Mouse (Mus musculus) MEL (cell line): ENCODE measurements around the gene Il16.

ENCODE experiments used
- CTCF ChIP-seq, 3 experiments: IDR thresholded peaks in 2 of 3; conservative IDR thresholded peaks in 1 of 3; 2 replicates each; pipeline ENCODE4 v1.5.1; 2011 to 2012; ENCODE audit warnings: low read length in 3 of 3, low read depth in 2 of 3, mild to moderate bottlenecking in 2 of 3, improper control_type of control experiment in 1 of 3, inconsistent platforms in 1 of 3, mixed read lengths in 1 of 3, moderate library complexity in 1 of 3; ENCODE audit not compliant: control insufficient read depth in 1 of 3, insufficient read depth in 1 of 3, poor library complexity in 1 of 3, severe bottlenecking in 1 of 3
- EP300 ChIP-seq, 2 experiments: IDR thresholded peaks; 2 replicates each; pipeline ENCODE4 v1.6.1; 2011; ENCODE audit warnings: improper control_type of control experiment in 2 of 2, low read length in 2 of 2, low read depth in 1 of 2, mild to moderate bottlenecking in 1 of 2
- JUND ChIP-seq: IDR thresholded peaks from 2 replicates; pipeline ENCODE4 v1.6.1; 2011; ENCODE audit warnings: low read depth, mild to moderate bottlenecking, improper control_type of control experiment, low read length
- POLR2A ChIP-seq, 2 experiments: IDR thresholded peaks; 2 replicates each; pipeline ENCODE4 v1.6.1; 2011 to 2012; ENCODE audit warnings: low read length in 2 of 2, mild to moderate bottlenecking in 2 of 2, control low read depth in 1 of 2, improper control_type of control experiment in 1 of 2, low read depth in 1 of 2, moderate library complexity in 1 of 2; ENCODE audit not compliant: control insufficient read depth in 1 of 2, insufficient read depth in 1 of 2, poor library complexity in 1 of 2
- RAD21 ChIP-seq: IDR thresholded peaks from 2 replicates; pipeline ENCODE4 v1.6.1; 2011; ENCODE audit warnings: mild to moderate bottlenecking, low read depth, low read length, improper control_type of control experiment
- UBTF ChIP-seq: IDR thresholded peaks from 2 replicates; pipeline ENCODE4 v1.6.1; 2012; ENCODE audit warnings: low read depth, mild to moderate bottlenecking, inconsistent platforms, low read length, improper control_type of control experiment, moderate library complexity, borderline replicate concordance; ENCODE audit not compliant: insufficient read depth

GRCm38 (mm10) chr7:83731297-83731696 lies 14.2 kb downstream of the Il16 start:
- TF ChIP-seq RAD21 (no peak), POLR2A (IDR thresholded peaks at IDR 0.05; ENCODE audit: control insufficient read depth in 1 of 2, insufficient read depth in 1 of 2, low read depth in 1 of 2, low read length in 2 of 2, poor library complexity in 1 of 2) (no peak), CTCF (IDR thresholded peaks at IDR 0.05 in 2 of 3, conservative IDR thresholded peaks at IDR 0.05 in 1 of 3; ENCODE audit: control insufficient read depth in 1 of 3, insufficient read depth in 1 of 3, low read depth in 2 of 3, low read length in 3 of 3, poor library complexity in 1 of 3, severe bottlenecking in 1 of 3) (no peak), UBTF (no peak), JUND (no peak), EP300 (IDR thresholded peaks at IDR 0.05; ENCODE audit: low read depth in 1 of 2, low read length in 2 of 2) (no peak)
